Mouse (Mus musculus): Measurements from ENCODE around the gene Slc23a2.

The Slc23a2 gene

DNA sequence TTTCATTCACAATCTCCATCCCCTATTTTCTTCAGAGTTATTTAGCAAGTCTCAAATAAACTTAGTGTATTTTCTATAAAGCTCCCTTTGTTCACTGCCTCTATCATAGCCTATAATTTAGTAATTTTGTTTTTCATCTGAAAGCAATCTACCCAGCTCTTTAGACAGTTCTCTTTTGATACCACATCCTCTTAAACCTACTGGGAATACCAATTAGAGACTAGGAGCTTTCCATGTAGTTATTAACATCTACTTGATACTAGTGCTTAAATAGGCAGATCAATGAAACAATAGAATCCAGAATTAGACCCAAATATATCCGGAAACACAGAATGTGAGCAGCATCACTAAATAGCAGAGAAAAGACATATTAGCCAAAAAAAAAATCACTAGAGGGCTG, 128.9 kb downstream of the Slc23a2 start:
- no peak for DNase-seq

GRCm38 (mm10) chr2:132013152-132013551, 131.8 kb downstream of the Slc23a2 start:
- no peak for DNase-seq

GRCm38 (mm10) chr2:132010781-132011180, 134.1 kb downstream of the Slc23a2 start:
- DNase-seq, result no peak

DNA sequence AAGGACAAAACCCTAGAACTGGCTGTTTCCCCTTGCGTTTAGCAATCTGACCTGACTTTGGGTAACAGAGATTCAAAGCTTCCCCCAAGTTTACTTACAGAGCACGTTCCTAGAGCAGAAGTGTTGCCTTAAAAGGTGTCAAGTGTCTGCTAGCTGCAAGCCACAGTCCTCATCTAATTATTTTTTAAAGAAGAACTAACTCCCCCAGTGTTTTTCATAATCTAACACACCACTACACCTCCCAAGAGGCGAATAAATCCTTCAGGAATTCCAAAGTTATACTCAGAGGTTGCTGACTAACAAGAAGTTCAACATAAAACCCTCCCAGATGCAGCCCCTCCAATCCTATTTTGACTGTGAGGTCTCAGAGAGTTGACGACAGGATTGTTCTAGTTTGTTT, 136.7 kb downstream of the Slc23a2 start:
- no peak for DNase-seq

DNA sequence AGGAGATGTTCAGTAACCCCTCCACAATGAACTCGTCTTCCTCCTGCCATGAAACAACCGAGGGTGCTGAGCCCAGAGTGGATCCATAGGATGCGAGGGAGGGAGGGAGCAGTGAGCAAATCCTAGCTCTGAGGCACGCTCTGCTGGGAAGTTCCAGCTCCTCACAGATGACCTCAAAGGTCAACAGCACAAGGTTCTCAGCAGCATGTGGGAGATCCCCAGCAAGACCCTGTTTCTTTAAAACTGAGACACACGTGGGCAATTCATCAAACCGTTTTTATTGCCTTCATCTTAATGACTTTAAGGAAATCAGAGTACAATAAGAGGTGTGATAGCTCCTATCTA, 137.5 kb downstream of the Slc23a2 start:
- DNase-seq, result no peak

DNA sequence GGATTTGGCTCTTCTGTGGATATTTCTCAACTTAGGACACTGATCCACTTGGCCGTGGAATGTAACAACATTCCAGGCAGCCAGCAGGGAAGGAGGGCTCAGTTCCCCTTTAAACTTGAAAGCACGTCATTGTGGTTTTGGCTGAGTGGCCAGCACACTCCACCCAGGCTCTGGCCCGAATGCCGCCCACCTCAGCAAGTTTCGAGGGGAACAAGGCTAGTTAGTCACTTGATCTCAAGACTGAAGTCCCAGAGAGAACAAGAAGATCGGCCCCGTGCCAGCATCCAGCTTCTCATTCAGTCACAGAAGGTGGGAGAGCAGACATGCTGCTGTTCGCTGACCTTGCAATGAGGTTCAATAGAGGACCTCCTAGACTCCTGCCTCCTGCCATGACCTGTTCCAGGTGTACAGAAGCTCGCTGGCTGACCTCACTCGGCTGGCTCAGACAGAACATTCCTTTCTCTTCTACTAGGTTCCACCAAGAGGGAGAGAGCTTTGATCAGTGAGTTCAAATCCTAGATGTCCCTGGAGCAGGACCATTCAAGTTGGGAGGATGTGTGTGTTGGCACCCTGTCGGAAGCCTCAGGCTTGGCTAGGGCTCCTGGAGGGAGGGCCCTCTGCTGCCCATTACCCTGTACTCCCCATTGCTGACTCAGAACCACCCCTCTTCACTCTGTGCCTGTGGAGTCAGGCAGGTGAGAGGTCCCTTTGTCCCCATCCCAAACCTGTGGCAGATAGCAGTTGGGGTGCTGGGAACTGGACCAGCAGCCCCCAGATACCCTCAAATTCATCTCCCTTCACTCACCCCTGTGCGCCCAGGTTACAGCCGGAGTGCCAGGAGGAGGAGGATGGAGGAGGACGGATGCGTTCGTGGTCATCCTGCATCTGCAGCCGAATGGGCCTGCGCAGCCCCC, 138.1 kb downstream of the Slc23a2 start:
- peak; percentile 70 for DNase-seq

- no peak for DNase-seq
Observed at GRCm38 (mm10) chr2:132005445-132005844, 139.5 kb downstream of the Slc23a2 start.

DNA sequence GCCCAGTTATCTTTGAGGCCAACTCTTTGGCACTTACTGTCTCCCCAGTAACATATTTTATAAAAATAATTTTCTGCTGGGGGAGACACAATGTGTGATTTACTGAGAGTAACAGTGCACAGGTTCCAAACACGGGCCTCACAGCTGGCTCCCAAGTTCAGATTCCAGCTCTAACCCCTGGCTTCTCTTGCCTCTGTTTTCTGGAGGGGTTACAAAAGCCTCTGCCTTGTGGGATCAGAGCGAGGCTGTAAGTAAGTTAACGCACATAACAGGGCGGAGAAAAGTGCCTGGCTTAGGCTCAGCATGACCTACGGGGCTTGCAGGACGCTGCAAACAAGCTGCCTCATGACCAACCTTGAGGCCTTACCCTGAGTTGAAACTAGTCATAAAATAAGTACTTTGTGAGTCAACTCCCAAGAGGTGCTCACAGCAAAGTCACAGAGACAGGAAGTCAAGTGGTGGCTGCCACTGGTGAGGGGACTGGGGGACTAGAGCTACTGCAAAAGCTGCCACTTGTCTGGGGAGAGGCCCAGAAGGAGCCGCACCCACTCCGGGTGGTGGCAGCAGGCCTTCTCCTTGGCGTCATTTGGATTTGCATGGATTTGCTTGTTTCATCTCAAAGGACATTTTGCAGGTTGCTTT, 140.3 kb downstream of the Slc23a2 start:
- DNase-seq, result no peak

DNA sequence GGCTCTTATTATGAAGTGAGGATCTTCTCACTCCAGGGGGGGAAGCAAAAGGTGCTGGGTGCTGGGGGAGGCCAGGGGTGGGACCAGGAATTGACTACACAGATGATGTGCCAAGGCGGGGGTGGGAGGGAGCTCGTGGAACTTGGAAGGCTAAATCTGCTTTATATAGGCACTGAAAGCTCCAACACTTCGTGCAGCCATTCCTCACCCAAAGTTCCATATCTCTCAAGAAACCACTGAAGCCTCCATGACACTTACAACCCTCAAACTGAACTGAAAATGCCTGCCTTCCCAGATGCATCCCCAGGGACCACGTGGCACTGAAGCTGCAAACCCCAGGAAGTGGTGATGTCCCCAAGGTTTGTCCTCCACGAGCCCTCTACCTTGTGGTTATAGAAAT, 141.0 kb downstream of the Slc23a2 start:
- DNase-seq, result no peak
